Mouse (Mus musculus) forebrain, embryonic 13.5 days (tissue): ENCODE results near the gene Sntg2. TPM values are rescaled to one million over a fixed set of nuclear protein-coding genes. Genes with fewer than 3 reads are reported as not detected.

Source experiments
- ATAC-seq: fragments of 200-750 bp; cut with Nextera tagmentation; 2 replicates; pipeline ENCODE4 v1.8.0; 2017
- H3K27ac ChIP-seq: fragments of 300-500 bp; sonication (generic); 2 replicates; pipeline ENCODE4 v1.5.1; 2015; ENCODE audit warnings: inconsistent platforms, mild to moderate bottlenecking, moderate library complexity
- H3K27me3 ChIP-seq: fragments of 300-500 bp; sonication (generic); 2 replicates; pipeline ENCODE4 v1.6.1; 2015; ENCODE audit warnings: mild to moderate bottlenecking, inconsistent platforms
- H3K36me3 ChIP-seq: fragments of 300-500 bp; sonication (generic); 2 replicates; pipeline ENCODE4 v1.6.1; 2015; ENCODE audit warnings: mild to moderate bottlenecking, inconsistent platforms; ENCODE audit not compliant: poor library complexity, severe bottlenecking
- H3K4me1 ChIP-seq: fragments of 300-500 bp; sonication (generic); 2 replicates; pipeline ENCODE4 v1.6.1; 2015; ENCODE audit warnings: inconsistent platforms
- H3K4me2 ChIP-seq: fragments of 300-500 bp; sonication (generic); 2 replicates; pipeline ENCODE4 v1.6.1; 2015; ENCODE audit warnings: inconsistent platforms, mild to moderate bottlenecking, moderate library complexity
- H3K4me3 ChIP-seq: fragments of 300-500 bp; sonication (generic); 2 replicates; pipeline ENCODE4 v1.5.1; 2015; ENCODE audit warnings: mild to moderate bottlenecking, inconsistent platforms
- H3K9ac ChIP-seq: fragments of 300-500 bp; sonication (generic); 2 replicates; pipeline ENCODE4 v1.6.1; 2015; ENCODE audit warnings: mild to moderate bottlenecking, inconsistent platforms
- H3K9me3 ChIP-seq: fragments of 300-500 bp; sonication (generic); replicated peaks from 2 replicates; pipeline ENCODE4 v1.6.1; 2016; ENCODE audit warnings: inconsistent platforms
- WGBS: fragments of 180-500 bp; shearing (Covaris S2); methylation state at CpG from one replicate; pipeline ENCODE4 v1.1.7; 2015; 5-methylcytosine and 5-hydroxymethylcytosine counted together
- polyA plus RNA-seq: library from polyadenylated mRNA; unstranded; fragments of >200 nt; fragmentation: Nextera tagmentation; extraction: Ambion mirVana; gene quantifications from 2 replicates; pipeline ENCODE4 v1.2.1, GENCODE M21; 2015

Sntg2 gene
- 0.53 and 1.1 TPM in 2 replicates for polyA plus RNA-seq

GRCm38 (mm10) chr12:30372933-30373501, at the start of gene Sntg2:
Gene Sntg2 (minus strand): TSS chr12:30373375.
- H3K9me3 ChIP-seq: no peaks in the 10 kb centered on the region
- H3K4me3 ChIP-seq: peak within 1 kb of the TSS; percentile 56
- WGBS: under 1% methylated on average over 39 of the region's 39 CpGs
- ATAC-seq: peak; percentile 98
- no peak within 1 kb of the TSS for H3K27ac ChIP-seq
- peak within 1 kb of the TSS; percentile 92 for H3K4me2 ChIP-seq
- no peaks in the 10 kb centered on the region for H3K36me3 ChIP-seq
- 0 out of 2 replicates have a peak, but pooled peaks cover 9% of the 10 kb centered on the region for H3K27me3 ChIP-seq
- H3K4me1 ChIP-seq: peaks cover 10% of the 10 kb centered on the region
- H3K9ac ChIP-seq: peak within 1 kb of the TSS; percentile 68

DNA sequence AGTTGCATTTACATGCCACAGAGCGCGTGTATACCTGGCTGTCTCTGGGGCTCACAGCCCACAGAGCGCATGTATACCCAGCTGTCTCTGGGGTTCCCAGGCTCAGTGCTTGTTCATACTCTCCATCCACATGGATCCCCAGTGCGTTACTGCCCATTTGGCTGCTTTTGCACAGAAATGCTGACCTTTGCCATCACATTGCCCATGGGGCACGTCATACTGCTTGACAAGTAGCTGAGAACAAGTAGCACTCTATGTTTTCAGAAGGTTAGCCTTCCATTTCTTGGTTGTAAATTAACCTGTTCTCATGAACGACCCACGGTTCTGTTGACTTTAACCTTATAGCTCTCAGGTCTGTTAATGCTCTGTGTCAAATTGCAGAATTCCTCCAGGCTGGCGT, 43.4 kb upstream of the Sntg2 start:
- Histone ChIP-seq H3K27me3 (no peaks in the 10 kb centered on the region), H3K9ac (no peak overlapping the region), H3K4me2 (no peak overlapping the region), H3K4me3 (no peak overlapping the region), H3K27ac (no peak overlapping the region), H3K9me3 (no peaks in the 10 kb centered on the region), H3K36me3 (no peaks in the 10 kb centered on the region), H3K4me1 (no peaks in the 10 kb centered on the region)
- ATAC-seq: no peak
- 94% methylated on average over 8 of the region's 8 CpGs for WGBS

DNA sequence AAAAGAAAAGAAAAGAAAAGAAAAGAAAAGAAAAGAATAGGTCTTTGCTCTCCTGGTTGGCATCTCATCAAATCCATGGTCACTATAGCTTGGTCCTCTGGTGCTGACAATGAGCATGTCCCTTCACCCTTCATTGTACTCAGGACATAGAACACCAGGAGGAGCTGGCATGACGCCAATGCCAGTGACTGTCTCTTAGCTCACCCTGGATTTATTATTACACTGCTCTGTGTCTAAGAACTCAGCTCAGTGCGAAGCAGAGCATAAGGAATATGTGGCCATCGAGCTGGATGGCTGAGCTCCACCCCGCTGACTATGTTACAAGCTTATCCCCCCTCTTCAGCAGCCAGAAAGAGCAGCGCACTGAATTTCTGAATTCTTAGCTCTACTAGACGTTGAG, 42.8 kb upstream of the Sntg2 start:
- Histone ChIP-seq H3K4me3 (no peak overlapping the region), H3K9ac (no peak overlapping the region), H3K36me3 (no peaks in the 10 kb centered on the region), H3K27ac (no peak overlapping the region), H3K4me2 (no peak overlapping the region), H3K4me1 (no peaks in the 10 kb centered on the region), H3K9me3 (no peaks in the 10 kb centered on the region), H3K27me3 (no peaks in the 10 kb centered on the region)
- 72% methylated on average over 6 of the region's 6 CpGs for WGBS
- no peak for ATAC-seq

- ATAC-seq: no peak
- Histone ChIP-seq H3K27ac (no peak overlapping the region), H3K9ac (no peak overlapping the region), H3K9me3 (no peaks in the 10 kb centered on the region), H3K4me1 (no peaks in the 10 kb centered on the region), H3K36me3 (no peaks in the 10 kb centered on the region), H3K4me2 (no peak overlapping the region), H3K4me3 (no peak overlapping the region), H3K27me3 (no peaks in the 10 kb centered on the region)
These were observed 29.5 kb upstream of the Sntg2 start for GRCm38 (mm10) chr12:30402651-30403050.

DNA sequence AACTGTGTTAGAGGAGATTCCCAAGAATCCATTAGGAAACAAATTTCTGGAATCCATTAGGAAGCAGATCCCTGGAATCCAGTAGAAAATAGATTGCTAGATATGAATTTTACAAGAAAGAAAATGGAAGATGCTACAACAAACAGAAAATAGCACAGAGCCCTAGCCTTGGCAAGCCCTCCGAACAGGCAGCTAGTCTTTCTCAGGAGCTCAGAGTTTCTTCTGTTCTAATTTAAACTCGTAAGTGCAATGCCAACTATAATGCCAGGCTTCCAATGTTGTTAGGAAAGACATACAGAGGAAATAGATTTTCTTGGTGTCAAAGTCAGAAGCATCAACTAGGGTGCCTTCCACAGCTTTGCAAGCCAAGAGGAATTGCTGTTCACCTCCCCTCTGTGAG, 27.4 kb upstream of the Sntg2 start:
- no peaks in the 10 kb centered on the region for H3K36me3 ChIP-seq
- WGBS: 87% methylated on average over 2 of the region's 2 CpGs
- no peaks in the 10 kb centered on the region for H3K4me1 ChIP-seq
- H3K9ac ChIP-seq: no peak overlapping the region
- H3K27ac ChIP-seq: no peak overlapping the region
- H3K4me3 ChIP-seq: no peak overlapping the region
- no peaks in the 10 kb centered on the region for H3K9me3 ChIP-seq
- H3K4me2 ChIP-seq: no peak overlapping the region
- no peak for ATAC-seq
- H3K27me3 ChIP-seq: no peaks in the 10 kb centered on the region

- no peak overlapping the region for H3K27ac ChIP-seq
- no peak overlapping the region for H3K9ac ChIP-seq
- no peaks in the 10 kb centered on the region for H3K36me3 ChIP-seq
- H3K9me3 ChIP-seq: no peaks in the 10 kb centered on the region
- no peak overlapping the region for H3K4me2 ChIP-seq
- ATAC-seq: no peak
- no peaks in the 10 kb centered on the region for H3K27me3 ChIP-seq
- no peak overlapping the region for H3K4me3 ChIP-seq
- WGBS: 80% methylated on average over 2 of the region's 2 CpGs
- H3K4me1 ChIP-seq: no peaks in the 10 kb centered on the region
These were observed 26.9 kb upstream of the Sntg2 start for GRCm38 (mm10) chr12:30400114-30400513.

DNA sequence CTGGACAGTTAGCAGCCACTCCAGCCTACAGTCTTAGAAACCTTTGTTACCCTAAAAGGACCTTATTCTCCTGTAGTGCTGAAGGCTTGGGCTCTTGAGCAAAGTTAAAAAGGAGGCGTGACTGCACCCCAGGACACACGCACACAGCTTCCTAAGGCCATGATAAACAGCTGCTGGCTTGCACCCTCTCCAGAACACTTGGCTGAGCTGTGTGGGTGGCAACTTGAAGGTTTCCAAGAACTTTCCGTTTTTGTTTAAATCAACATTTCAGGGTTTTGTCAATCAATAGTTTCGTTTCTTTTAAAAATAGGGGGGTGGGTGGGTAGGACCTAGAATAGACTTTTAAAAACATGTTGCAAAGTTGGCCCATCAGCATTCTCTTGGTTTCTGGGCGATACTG, 882 bp downstream of the Sntg2 start:
- no peak for ATAC-seq
- H3K9me3 ChIP-seq: no peaks in the 10 kb centered on the region
- 41% methylated on average over 5 of the region's 5 CpGs for WGBS
- peak overlapping the region; percentile 92 for H3K4me2 ChIP-seq
- 0 out of 2 replicates have a peak, but pooled peaks cover 9% of the 10 kb centered on the region for H3K27me3 ChIP-seq
- H3K9ac ChIP-seq: 0 out of 2 replicates have a peak overlapping the region, but pooled peaks have one; percentile 68
- no peak overlapping the region for H3K27ac ChIP-seq
- H3K4me1 ChIP-seq: peaks cover 10% of the 10 kb centered on the region
- no peaks in the 10 kb centered on the region for H3K36me3 ChIP-seq
- peak overlapping the region; percentile 56 for H3K4me3 ChIP-seq

GRCm38 (mm10) chr12:30369786-30370185, 3.4 kb downstream of the Sntg2 start:
- Histone ChIP-seq H3K4me1 (peaks cover 10% of the 10 kb centered on the region), H3K4me2 (no peak overlapping the region), H3K9me3 (no peaks in the 10 kb centered on the region), H3K27ac (no peak overlapping the region), H3K9ac (no peak overlapping the region), H3K36me3 (no peaks in the 10 kb centered on the region), H3K4me3 (no peak overlapping the region), H3K27me3 (0 out of 2 replicates have a peak, but pooled peaks cover 9% of the 10 kb centered on the region)
- peak; percentile 58 for ATAC-seq
- 9% methylated on average over 6 of the region's 6 CpGs for WGBS

DNA sequence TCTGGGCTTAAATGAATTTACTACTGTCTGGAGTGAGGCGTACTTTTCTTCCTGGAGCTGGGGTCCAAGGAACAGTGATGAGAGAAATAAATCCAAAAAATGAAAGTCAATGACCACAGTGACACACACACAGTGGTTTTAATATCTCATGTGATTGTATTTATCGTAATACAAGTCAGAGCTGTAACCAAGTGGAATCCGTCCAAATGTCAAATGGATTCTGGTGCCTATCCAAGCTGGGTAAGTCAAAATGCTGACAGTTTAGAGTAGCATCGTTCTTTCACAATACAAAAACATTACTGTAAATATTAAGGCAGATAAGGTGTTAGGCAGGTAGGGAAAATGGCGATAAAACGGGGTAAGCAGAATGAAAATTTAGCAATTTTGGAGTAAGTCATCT, 4.0 kb downstream of the Sntg2 start:
- 88% methylated on average over 6 of the region's 6 CpGs for WGBS
- Histone ChIP-seq H3K9ac (no peak overlapping the region), H3K27me3 (0 out of 2 replicates have a peak, but pooled peaks cover 9% of the 10 kb centered on the region), H3K9me3 (no peaks in the 10 kb centered on the region), H3K4me2 (no peak overlapping the region), H3K4me1 (peaks cover 10% of the 10 kb centered on the region), H3K36me3 (no peaks in the 10 kb centered on the region), H3K4me3 (no peak overlapping the region), H3K27ac (no peak overlapping the region)
- no peak for ATAC-seq

DNA sequence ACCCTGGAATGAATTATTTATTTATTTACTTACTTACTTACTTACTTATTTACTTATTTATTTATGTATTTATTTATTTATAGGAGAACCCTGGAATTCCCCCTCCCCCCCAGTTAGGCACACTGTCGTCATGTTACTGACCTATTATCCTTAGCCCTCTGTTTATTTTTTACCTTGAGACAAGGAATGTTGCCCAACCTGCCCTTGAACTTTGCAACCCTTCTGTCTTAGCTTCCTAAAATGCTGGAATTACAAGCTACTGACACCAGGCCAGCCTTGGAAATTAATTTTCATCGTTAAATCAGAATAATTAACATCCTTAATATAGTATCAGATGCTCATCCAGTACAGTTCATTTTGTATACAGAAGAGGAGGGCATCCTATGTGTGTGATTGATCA, 10.9 kb downstream of the Sntg2 start:
- Histone ChIP-seq H3K36me3 (no peaks in the 10 kb centered on the region), H3K4me3 (no peak overlapping the region), H3K27me3 (no peaks in the 10 kb centered on the region), H3K27ac (no peak overlapping the region), H3K4me2 (no peak overlapping the region), H3K9me3 (no peaks in the 10 kb centered on the region), H3K9ac (no peak overlapping the region), H3K4me1 (no peaks in the 10 kb centered on the region)
- ATAC-seq: no peak
- 84% methylated on average over 2 of the region's 2 CpGs for WGBS

DNA sequence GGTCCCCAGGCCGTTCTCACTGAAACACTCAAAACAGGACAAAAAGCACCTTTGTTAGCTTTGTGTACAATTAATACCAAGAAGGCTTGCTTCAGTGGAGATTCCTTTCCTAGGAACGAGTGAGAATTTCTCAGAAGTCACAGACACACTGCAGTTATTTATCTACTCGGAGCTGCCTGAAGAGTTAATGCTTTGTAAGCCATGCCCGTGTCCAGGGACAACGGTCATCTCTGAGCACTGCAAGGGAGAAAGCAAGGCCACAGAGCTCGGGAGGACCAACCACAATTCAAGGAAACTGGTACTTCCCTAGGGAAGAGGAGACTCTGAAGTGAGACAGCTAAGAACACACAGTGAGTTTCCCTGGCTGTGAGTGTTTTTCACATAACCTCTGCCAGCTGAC, 15.5 kb downstream of the Sntg2 start:
- no peaks in the 10 kb centered on the region for H3K4me1 ChIP-seq
- no peak overlapping the region for H3K4me2 ChIP-seq
- no peak overlapping the region for H3K4me3 ChIP-seq
- H3K9ac ChIP-seq: no peak overlapping the region
- H3K36me3 ChIP-seq: no peaks in the 10 kb centered on the region
- WGBS: 52% methylated on average over 6 of the region's 6 CpGs
- H3K27me3 ChIP-seq: no peaks in the 10 kb centered on the region
- H3K9me3 ChIP-seq: no peaks in the 10 kb centered on the region
- H3K27ac ChIP-seq: no peak overlapping the region
- ATAC-seq: no peak

DNA sequence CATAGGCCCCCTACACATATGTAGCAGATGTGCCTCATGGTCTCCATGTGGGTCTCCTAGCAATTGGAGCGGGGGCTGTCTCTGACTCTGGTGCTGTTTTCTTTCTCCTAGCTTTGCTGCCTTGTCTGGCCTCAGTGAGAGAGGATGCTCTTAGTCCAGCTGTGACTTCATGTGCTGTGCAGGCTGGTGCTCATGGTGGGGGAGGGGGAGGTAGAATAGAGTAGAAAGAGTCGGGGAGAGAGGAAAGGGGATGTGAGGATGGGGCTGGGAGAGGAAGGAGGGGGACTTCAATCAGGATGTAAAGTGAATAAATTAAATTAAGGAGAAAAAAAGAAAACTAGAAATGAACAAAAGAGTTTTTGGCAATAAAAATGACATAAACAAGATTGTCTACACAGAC, 20.8 kb downstream of the Sntg2 start:
- Histone ChIP-seq H3K4me3 (no peak overlapping the region), H3K36me3 (no peaks in the 10 kb centered on the region), H3K27ac (no peak overlapping the region), H3K9ac (no peak overlapping the region), H3K4me2 (no peak overlapping the region), H3K9me3 (no peaks in the 10 kb centered on the region), H3K27me3 (no peaks in the 10 kb centered on the region), H3K4me1 (no peaks in the 10 kb centered on the region)
- 63% methylated on average over 2 of the region's 2 CpGs for WGBS
- no peak for ATAC-seq

DNA sequence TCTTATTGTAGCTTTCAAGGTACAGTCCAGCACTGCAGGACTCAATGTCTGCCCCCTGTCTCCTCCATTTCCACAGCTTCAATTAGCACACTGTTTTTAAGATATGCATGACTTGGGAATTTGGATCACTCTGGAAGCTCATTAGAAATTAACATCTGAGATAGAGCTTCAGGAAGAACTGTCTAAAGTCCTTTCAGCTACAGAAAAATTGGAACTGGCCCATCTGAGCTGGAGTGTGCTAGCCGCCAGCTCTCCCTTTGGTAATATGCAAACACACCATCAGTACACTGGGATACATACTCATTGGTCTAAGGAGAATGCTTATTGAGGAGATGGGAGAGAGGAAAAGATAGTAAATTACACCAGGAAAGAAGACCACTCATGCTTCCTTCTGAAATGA, 25.1 kb downstream of the Sntg2 start:
- ATAC-seq: no peak
- 83% methylated on average over 1 of the region's 1 CpGs for WGBS
- Histone ChIP-seq H3K9ac (no peak overlapping the region), H3K36me3 (no peaks in the 10 kb centered on the region), H3K9me3 (no peaks in the 10 kb centered on the region), H3K4me3 (no peak overlapping the region), H3K27ac (no peak overlapping the region), H3K4me1 (no peaks in the 10 kb centered on the region), H3K27me3 (no peaks in the 10 kb centered on the region), H3K4me2 (no peak overlapping the region)
